Mouse (Mus musculus) midbrain, embryonic 10.5 days (tissue): Measurements from ENCODE around the gene 5430419D17Rik. TPM values are rescaled to one million over a fixed set of nuclear protein-coding genes. Genes with fewer than 3 reads are reported as not detected.
A peak's percentile ranks its signal among the peaks of the same experiment; 100 is the strongest.

Source experiments
- DNase-seq: peaks from one replicate; pipeline ENCODE4 v3.0.0-alpha.2; 2017; ENCODE audit warnings: low spot score
- H3K27ac ChIP-seq: fragments of 300-500 bp; sonication (generic); replicated peaks from 2 replicates; pipeline ENCODE4 v1.5.1; 2016; ENCODE audit warnings: mild to moderate bottlenecking
- H3K27me3 ChIP-seq: fragments of 300-500 bp; sonication (generic); 2 replicates; pipeline ENCODE4 v1.6.1; 2016; ENCODE audit warnings: low read depth, mild to moderate bottlenecking; ENCODE audit not compliant: poor library complexity, severe bottlenecking
- H3K36me3 ChIP-seq: fragments of 300-500 bp; sonication (generic); 2 replicates; pipeline ENCODE4 v1.6.1; 2016; ENCODE audit warnings: mild to moderate bottlenecking, moderate library complexity
- H3K4me1 ChIP-seq: fragments of 300-500 bp; sonication (generic); 2 replicates; pipeline ENCODE4 v1.6.1; 2016
- H3K4me3 ChIP-seq: fragments of 300-500 bp; sonication (generic); 2 replicates; pipeline ENCODE4 v1.5.1; 2016; ENCODE audit warnings: mild to moderate bottlenecking, moderate library complexity
- H3K9me3 ChIP-seq: fragments of 300-500 bp; sonication (generic); replicated peaks from 2 replicates; pipeline ENCODE4 v1.6.1; 2016; ENCODE audit warnings: mild to moderate bottlenecking
- WGBS: fragments of 180-500 bp; shearing (Covaris S2); methylation state at CpG from one replicate; pipeline ENCODE4 v1.1.7; 2016; 5-methylcytosine and 5-hydroxymethylcytosine counted together
- polyA plus RNA-seq: library from polyadenylated mRNA; unstranded; fragments of >200 nt; fragmentation: Nextera tagmentation; extraction: Ambion mirVana; gene quantifications from 2 replicates; pipeline ENCODE4 v1.2.1, GENCODE M21; 2016

The 5430419D17Rik gene
- polyA plus RNA-seq, 1 experiment from 2014 or later = not detected

DNA sequence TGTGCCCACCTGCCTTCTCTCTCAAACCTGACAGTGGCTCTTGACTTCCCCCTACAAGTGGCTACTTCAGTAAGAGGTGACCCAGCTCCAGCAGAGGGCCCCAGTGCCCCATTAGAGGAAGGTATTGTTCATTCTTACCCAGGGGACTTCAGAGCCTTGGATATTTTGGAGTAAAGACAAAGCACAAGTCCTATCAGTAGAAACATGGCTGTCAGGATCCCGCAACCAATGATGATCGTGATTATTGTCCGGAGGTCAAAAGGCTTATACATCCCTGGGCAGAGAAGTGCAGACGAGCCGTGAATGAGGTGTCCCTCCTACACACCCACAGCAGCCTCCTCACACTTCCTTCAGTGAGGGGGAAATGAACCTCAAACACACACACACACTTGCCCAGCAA is 152.9 kb downstream of the 5430419D17Rik start:
- WGBS = 86% methylated on average over 5 of the region's 5 CpGs
- Histone ChIP-seq H3K4me3 (no peak overlapping the region), H3K36me3 (no peaks in the 10 kb centered on the region), H3K27ac (no peak overlapping the region), H3K27me3 (no peaks in the 10 kb centered on the region), H3K9me3 (no peaks in the 10 kb centered on the region), H3K4me1 (no peaks in the 10 kb centered on the region)
- DNase-seq = no peak

DNA sequence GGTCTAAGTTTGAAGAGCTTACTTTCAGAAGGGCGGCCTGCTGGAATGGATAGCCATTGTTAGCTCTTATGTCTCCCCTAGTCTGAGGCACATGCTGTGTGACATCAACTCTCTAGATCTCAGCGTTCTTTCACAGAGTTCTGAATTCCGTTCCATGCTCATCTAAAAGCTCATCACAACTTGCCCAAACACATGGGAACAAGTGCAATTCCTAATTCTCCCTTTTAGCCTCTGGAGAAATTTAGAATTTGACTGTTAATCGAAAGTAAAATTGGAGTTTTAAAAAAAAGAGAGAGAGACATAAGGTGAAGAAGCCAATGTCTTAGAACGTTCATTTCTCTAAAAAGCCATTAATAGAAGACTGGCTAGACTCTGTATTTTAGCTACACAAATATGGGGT is 155.2 kb downstream of the 5430419D17Rik start, which contains the start of gene Fam24b:
TSS of gene Fam24b (minus strand) at position 101 of the 400 bp plus-strand sequence.
- no peak within 1 kb of the TSS for H3K27ac ChIP-seq
- no peaks in the 10 kb centered on the region for H3K36me3 ChIP-seq
- no peaks in the 10 kb centered on the region for H3K4me1 ChIP-seq
- H3K9me3 ChIP-seq = no peaks in the 10 kb centered on the region
- no peak for DNase-seq
- no peak within 1 kb of the TSS for H3K4me3 ChIP-seq
- WGBS = 91% methylated on average over 5 of the region's 5 CpGs
- no peaks in the 10 kb centered on the region for H3K27me3 ChIP-seq

DNA sequence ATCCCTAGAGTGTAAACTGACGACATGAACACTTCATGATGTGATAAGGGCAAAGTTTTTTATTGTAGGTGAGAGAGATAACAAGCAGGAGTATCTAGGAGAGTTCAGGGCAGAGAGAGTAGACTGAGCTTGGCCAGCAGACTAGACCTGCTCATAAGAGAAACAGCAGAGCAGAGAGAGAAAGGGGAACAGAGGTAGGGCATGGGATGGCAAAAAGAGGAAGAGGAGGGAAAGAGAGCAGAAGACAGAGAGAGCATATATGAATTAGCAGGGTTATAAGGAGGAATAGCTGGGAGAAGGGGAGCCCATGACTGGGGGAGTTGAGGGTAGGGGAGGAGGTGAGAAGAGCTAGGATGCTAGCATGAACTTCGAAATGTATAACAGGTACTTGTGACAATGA is 157.5 kb downstream of the 5430419D17Rik start:
- H3K27me3 ChIP-seq = no peaks in the 10 kb centered on the region
- DNase-seq = no peak
- 87% methylated on average over 2 of the region's 2 CpGs for WGBS
- H3K9me3 ChIP-seq = no peaks in the 10 kb centered on the region
- H3K4me1 ChIP-seq = no peaks in the 10 kb centered on the region
- H3K36me3 ChIP-seq = no peaks in the 10 kb centered on the region
- no peak overlapping the region for H3K4me3 ChIP-seq
- no peak overlapping the region for H3K27ac ChIP-seq

DNA sequence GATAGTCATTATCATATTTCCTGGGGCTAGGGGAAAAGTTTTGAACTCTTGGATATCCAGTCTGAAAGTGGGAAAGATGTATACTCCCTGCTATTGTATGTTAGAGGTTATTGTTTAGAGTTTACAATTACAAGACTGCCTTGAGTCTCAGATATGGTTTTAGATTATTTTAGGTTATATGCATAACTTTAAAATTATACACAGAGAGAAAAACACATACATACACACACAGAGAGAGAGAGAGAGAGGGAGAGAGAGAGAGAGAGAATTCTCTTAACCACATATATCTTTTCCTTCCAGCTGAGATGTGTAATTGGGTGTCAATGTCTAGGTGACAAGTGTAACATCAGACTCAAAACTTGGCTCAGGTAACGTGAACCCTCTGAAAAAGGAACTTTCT is 159.4 kb downstream of the 5430419D17Rik start, which contains the start of gene Fam24a:
TSS of gene Fam24a (plus strand) at position 301 of the 400 bp plus-strand sequence.
- H3K9me3 ChIP-seq = no peaks in the 10 kb centered on the region
- H3K27ac ChIP-seq = no peak within 1 kb of the TSS
- DNase-seq = no peak
- H3K27me3 ChIP-seq = no peaks in the 10 kb centered on the region
- 58% methylated on average over 1 of the region's 1 CpGs for WGBS
- H3K4me3 ChIP-seq = no peak within 1 kb of the TSS
- peaks cover 7% of the 10 kb centered on the region; the same call in 1 of the 2 replicates for H3K4me1 ChIP-seq
- H3K36me3 ChIP-seq = no peaks in the 10 kb centered on the region

DNA sequence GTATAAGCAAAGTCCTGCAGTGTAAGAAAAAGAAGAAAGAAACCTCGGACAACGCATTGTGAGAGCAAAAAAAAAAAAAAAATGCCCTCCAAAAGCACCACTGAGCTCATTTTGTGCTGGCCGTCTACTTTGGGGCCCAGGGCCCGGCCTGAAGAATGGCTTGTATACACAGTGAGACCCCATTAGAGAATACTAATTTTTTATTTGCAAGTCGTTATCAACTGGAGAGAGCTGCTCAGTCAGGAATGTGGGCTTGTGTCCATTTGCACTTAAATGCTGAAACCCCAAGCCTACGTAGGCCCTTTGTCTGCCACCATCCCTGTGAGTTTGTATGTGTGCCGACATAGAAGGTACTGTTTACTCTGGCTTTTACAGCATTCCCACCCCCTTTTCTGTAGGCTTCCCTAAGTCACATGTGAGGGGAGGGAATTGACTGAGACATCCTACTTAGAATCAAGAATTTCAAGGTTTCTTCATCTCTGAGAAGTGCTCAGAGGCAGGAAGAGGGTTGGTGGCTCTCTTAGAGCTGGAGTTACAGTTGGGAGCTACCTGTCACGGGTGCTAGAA is 163.4 kb downstream of the 5430419D17Rik start:
- Histone ChIP-seq H3K27ac (peak overlapping the region; percentile 65), H3K27me3 (no peaks in the 10 kb centered on the region), H3K4me3 (no peak overlapping the region), H3K36me3 (peaks cover 35% of the 10 kb centered on the region), H3K9me3 (no peaks in the 10 kb centered on the region), H3K4me1 (peaks cover 7% of the 10 kb centered on the region; the same call in 1 of the 2 replicates)
- no peak for DNase-seq
- 67% methylated on average over 8 of the region's 8 CpGs for WGBS

DNA sequence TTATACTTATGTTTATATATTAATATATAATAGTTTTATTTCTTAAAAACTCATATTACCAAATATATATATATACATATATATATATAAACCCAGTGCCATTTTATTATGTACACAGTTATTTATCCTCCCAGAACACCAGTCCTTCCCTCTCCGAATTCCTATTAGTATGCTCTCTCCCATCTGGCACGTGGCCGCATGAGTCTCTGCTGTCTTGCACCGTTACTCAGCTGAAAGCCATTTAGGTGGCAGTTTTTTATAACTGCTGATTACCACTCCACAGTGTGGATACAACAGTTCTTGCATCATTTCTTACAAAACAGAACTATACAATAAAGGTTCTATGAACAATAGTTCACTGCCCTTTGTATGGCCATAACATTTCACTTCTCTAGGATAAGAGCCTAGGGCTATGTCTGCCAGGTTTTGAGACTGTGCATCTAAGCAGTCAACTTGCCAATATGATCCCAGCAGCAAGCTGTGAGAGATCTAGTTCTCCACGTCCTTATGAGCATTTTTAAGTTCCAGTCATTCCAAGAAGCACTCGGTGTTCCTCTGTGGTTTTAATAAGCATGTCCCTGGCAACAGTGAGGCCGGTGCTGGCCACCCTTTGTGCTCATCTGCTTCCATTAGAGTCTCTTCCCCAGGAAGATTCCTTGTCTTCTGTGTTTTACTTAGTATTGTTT is 171.8 kb downstream of the 5430419D17Rik start:
- DNase-seq = no peak
- Histone ChIP-seq H3K36me3 (peaks cover 93% of the 10 kb centered on the region), H3K4me3 (no peak overlapping the region), H3K4me1 (no peaks in the 10 kb centered on the region), H3K9me3 (no peaks in the 10 kb centered on the region), H3K27ac (no peak overlapping the region), H3K27me3 (no peaks in the 10 kb centered on the region)
- 85% methylated on average over 7 of the region's 7 CpGs for WGBS

Other genes starting within 250 kb of the 5430419D17Rik start
- 2.1 and 3.1 TPM in 2 replicates for gene Htra1, start 238.3 kb upstream of the 5430419D17Rik start, polyA plus RNA-seq
- gene Dmbt1, start 142.3 kb upstream of the 5430419D17Rik start, polyA plus RNA-seq = not detected in 2 replicates
- not detected in 2 replicates for gene 4933402N03Rik, start 28.1 kb upstream of the 5430419D17Rik start, polyA plus RNA-seq
- gene Cuzd1, start 147.9 kb downstream of the 5430419D17Rik start, polyA plus RNA-seq = 0.06 TPM in 1 of 2 replicates, not detected in the other
- gene Fam24b, start 155.1 kb downstream of the 5430419D17Rik start, polyA plus RNA-seq = not detected in 2 replicates
- not detected in 2 replicates for gene Fam24a, start 159.5 kb downstream of the 5430419D17Rik start, polyA plus RNA-seq
- 22.9 and 24.0 TPM in 2 replicates for gene 2310057M21Rik, start 188.4 kb downstream of the 5430419D17Rik start, polyA plus RNA-seq
- 71.7 and 76.0 TPM in 2 replicates for gene Pstk, start 196.7 kb downstream of the 5430419D17Rik start, polyA plus RNA-seq
- 15.6 and 18.7 TPM in 2 replicates for gene Ikzf5, start 236.1 kb downstream of the 5430419D17Rik start, polyA plus RNA-seq
- 64.1 and 83.5 TPM in 2 replicates for gene Acadsb, start 236.2 kb downstream of the 5430419D17Rik start, polyA plus RNA-seq